Mouse (Mus musculus) layer of hippocampus, adult 18-20 months (tissue): ENCODE results near the gene Eef1b2. TPM values are rescaled to one million over a fixed set of nuclear protein-coding genes. Genes with fewer than 3 reads are reported as not detected.

ENCODE experiments used
- microRNA-seq, 2 experiments: library from miRNA; unstranded; fragments of <30 nt; microRNA quantifications; one replicate each; pipeline ENCODE4 v1.2.0; 2021
- total RNA-seq, 2 experiments: library from RNA; stranded (reverse); gene quantifications; 2 replicates each; pipeline ENCODE4 v1.2.3; 2021

Gene Eef1b2
- total RNA-seq, 2 experiments from 2014 or later = 348 to 359 TPM

Small RNA genes lying within 50 kb of the gene (microRNA-seq; reads per million reads assigned to microRNA genes)
- gene Gm24557 (0 reads per million in 2 experiments), gene Gm27512 (0 reads per million in 2 experiments)

Other genes starting within 250 kb of the Eef1b2 start
- 10 to 100 TPM; 27.7 to 28.6 TPM for gene Ino80d, start 62.2 kb upstream of the Eef1b2 start, total RNA-seq
- 100 to 1,000 TPM; 149 to 154 TPM for gene Ndufs1, start within 50 bp of the Eef1b2 start, total RNA-seq
- gene Gpr1, start 37.7 kb downstream of the Eef1b2 start, total RNA-seq = under 1 TPM; 0.47 to 0.48 TPM
- 10 to 100 TPM; 19.3 to 19.5 TPM for gene Zdbf2, start 96.4 kb downstream of the Eef1b2 start, total RNA-seq